Mouse (Mus musculus) spleen, postnatal 14 days (tissue): ENCODE data around the gene Brca2.

Experiments
- DNase-seq, 2 experiments: peaks; one replicate each; pipeline ENCODE4 v3.0.0; 2021 to 2022; ENCODE audit warnings: low spot score in 2 of 2

The Brca2 gene

DNA sequence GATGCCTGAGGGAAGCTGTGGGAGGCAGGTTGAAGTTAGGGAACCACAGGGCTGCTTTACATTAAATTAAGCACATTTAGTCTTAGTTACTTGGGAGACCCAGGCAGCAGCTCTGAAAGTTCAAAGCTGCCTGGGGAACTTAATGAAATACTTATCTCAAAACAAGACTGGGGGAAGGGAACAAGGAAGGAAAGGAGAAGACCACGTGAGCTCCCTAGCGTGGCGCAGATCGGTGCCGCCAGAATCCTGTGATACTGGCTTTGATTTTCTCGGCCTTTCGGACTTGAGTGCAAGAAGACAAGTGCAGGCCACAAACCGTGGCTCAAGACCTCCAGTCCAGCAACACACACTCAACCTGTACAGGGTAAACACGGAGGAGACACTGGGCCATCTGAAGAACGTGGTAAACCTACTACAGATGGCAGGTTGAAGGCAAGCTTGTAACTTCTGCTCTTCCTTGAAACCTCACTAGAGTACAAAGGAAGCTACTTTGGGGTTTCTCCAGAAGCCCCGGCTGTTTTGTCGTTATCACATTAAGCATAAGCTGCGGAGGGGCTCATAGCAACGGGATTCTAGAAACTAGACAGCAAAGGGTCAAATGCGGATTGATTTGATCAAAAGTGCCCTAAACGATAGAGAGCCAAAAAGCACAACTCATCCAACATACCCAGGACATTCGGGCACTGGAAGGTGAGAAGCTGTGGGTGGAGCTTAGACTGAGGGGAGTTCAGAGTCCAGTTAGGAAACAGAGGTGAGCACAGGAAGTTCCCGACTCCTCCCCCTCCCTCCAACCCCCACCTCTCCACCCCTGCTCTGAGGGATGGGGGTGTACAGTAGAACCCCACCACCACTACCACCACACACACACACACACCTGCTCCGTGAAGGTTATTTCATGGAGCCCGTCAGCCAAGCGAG is 76.0 kb downstream of the Brca2 start:
- no peak for DNase-seq

GRCm38 (mm10) chr5:150599301-150600294 is 77.2 kb downstream of the Brca2 start:
- no peak for DNase-seq

- peak in 1 of 2 experiments; percentile 32 for DNase-seq
Observed at GRCm38 (mm10) chr5:150600554-150601440, 78.4 kb downstream of the Brca2 start.

DNA sequence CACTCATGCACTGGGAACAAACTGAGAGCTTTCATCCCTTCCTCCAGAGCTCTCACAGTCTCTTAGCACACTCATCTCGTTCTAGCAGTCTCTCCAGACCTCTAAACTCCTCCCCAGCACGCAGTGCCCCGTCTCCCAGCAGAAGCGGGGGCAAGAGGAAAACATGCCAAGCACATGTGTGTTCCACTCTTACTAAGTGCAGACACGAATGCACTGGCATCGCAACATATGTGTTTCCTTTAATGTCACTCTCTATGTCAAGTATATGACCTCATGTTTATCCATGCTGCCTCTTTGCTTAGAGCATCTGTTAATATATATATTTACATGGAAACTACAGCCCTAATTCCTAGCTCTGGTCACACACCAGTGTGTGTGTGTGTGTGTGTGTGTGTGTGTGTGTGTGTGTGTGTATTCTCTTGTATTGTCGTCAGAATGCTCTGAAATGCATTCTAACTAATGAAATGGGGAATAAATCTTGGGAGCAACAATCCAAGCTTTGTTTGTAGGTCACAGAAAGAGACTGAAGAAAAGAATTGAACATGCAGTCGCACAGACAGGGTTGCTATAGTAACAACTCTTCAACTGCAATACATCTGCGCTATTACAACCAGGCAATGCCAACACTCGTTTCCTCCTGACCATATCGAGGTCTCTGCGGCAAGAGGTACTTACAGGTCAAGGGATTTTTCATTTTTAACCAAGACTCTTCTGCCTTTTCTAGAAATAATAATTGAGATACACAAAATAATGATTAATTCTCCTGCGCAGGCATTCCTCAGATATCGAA is 79.2 kb downstream of the Brca2 start:
- DNase-seq = no peak

DNA sequence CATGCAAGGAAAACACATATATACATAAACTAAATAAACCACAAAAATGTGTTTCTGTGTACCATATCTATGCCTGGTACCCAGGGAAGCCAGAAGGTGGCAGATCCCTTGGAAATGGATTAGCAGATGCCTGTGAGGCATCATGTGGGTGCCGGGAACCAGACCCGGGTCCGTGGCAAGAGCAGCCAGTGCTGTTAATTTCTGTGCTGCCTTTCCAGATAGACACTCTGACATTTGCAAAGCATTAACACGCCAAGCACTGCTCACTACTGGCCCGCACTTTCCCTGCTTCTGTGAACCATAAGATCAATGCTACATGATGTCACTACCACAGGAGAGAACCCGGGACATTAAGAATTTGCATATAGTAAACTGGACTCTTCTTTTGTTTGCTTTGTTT is 83.7 kb downstream of the Brca2 start:
- no peak for DNase-seq

DNA sequence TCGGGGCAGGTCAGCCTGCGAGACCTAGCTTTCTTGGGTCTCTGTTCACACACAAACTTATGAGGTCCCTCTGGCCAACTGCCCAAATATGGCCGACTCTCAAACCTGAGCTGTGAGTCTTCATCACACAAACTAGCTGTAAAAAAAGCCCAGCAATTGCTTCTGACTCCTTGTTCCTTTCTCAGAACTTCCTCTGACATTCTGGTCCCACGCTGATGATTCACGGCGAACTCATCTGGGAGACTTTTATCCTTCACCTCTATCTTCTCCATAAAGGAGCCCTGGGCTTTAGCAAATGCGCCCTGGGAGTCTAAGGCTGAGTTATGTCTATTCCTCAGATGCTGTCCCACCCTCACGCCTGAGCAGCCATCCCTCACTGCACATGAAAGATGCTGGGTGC is 85.2 kb downstream of the Brca2 start:
- no peak for DNase-seq

DNA sequence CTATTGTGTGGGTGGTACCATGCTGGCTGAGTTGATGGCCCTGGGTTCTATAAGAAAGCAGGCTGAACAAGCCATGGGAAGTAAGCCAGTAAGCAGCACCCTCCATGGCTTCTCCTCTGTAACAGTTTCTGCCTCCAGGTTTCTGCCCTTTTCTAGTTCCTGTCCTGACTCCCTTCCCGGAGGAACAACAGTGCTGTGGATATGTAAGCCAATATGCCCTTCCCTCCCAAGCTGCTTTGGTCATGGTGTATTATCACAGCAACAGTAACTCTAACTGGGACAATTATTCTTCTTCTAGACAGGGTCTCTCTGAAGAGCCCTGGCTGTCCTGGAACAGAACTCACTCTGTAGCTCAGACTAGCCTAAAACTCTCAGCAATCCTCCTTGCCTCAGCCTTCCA is 88.7 kb downstream of the Brca2 start:
- DNase-seq = no peak

DNA sequence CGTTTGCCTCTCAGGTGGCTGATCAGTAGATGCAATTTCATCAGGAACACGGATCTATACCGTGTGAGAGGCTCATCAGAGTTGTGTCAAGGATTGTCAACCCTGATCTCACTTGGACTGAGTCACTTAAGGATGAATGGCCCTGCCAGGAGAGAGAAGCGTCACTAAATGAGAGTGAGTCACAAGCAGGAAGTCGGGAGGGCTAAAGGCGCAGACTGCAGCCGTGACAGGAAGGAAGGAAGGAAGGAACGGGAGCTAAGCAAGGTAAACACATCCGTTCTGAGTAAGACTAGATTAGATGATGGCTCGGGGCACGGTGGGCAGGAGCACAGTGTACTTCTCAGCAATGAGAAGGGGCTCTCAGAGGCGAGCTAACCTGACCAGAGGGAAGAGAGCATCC is 89.3 kb downstream of the Brca2 start:
- DNase-seq = no peak

DNA sequence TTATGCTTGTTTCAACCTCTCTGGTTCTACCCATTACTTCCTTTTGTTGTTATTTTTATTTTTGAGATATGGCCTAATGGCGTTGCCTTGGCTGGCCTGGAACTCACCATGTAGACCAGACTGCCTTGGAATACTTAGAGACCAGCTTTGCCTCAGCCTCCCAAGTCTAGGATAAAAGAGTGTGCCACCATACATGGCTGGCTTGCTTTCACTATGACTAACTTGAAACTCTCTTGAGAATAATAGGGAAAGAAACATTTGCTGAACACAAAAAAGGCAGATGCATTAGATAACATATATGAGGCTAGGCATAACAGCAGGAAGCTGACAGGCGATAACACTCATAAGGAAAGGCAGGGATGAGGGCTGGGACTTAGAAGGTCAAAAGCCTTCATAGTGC is 91.6 kb downstream of the Brca2 start:
- DNase-seq = no peak

- DNase-seq = no peak
Observed at GRCm38 (mm10) chr5:150616216-150616615, 93.8 kb downstream of the Brca2 start.

GRCm38 (mm10) chr5:150616731-150617130 is 94.3 kb downstream of the Brca2 start:
- DNase-seq = no peak

- DNase-seq = no peak
Observed at GRCm38 (mm10) chr5:150618599-150619355, 96.3 kb downstream of the Brca2 start.
